ENCODE assay signal across 13 mouse cellular contexts in genomic region chr5:116538491-116538890, GRCm38 (mm10). TPM values are rescaled to one million over a fixed set of nuclear protein-coding genes. Genes with fewer than 3 reads are reported as not detected.
DNase-seq lines count a peak whose midpoint lies in the region; ATAC-seq and TF ChIP-seq lines count a peak whose summit lies in the region.
"Had no signal": no experiment of that assay in that cellular context is flagged by ENCODE, and none has a peak within 500 bp of the region (broad histone marks: within the 10 kb centered on the region; RNA-seq: fewer than 3 reads in every experiment).

No protein-coding gene starts in this region.

- no peak overlapping the region for H3K9ac ChIP-seq in intestine, postnatal 0 days (ENCODE audit: low read depth, low read length)
- no peak overlapping the region for H3K9ac ChIP-seq in intestine, embryonic 16.5 days (ENCODE audit: low read depth, low read length)
- no peak overlapping the region for H3K9ac ChIP-seq in midbrain, embryonic 13.5 days (replicated peaks)
- no peak overlapping the region for H3K9ac ChIP-seq in midbrain, embryonic 15.5 days
- H3K9ac ChIP-seq in stomach, postnatal 0 days (ENCODE audit: low read length), result no peak overlapping the region
- H3K9ac ChIP-seq: embryonic facial prominence, embryonic 12.5 days; heart, embryonic 13.5 days; midbrain, embryonic 12.5 days had no signal

- peak; percentile 45 for TF ChIP-seq CTCF in intestine, postnatal 0 days (IDR thresholded peaks at IDR 0.05; ENCODE audit: low read depth)
- peak; percentile 37; the same call in 1 of the 2 replicates for TF ChIP-seq CTCF in stomach, postnatal 0 days (IDR thresholded peaks at IDR 0.05; ENCODE audit: low read depth)

- no peak overlapping the region for H3K4me2 ChIP-seq in intestine, postnatal 0 days (replicated peaks; ENCODE audit: low read depth)
- no peak overlapping the region for H3K4me2 ChIP-seq in intestine, embryonic 16.5 days (ENCODE audit: low read depth, low read length)
- no peak overlapping the region for H3K4me2 ChIP-seq in midbrain, embryonic 13.5 days (replicated peaks)
- H3K4me2 ChIP-seq in midbrain, embryonic 15.5 days, result no peak overlapping the region
- no peak overlapping the region for H3K4me2 ChIP-seq in stomach, postnatal 0 days (replicated peaks; ENCODE audit: low read depth)
- H3K4me2 ChIP-seq: embryonic facial prominence, embryonic 12.5 days; heart, embryonic 13.5 days; midbrain, embryonic 12.5 days had no signal

- peak; percentile 25 for DNase-seq in adrenal gland, postnatal 10 days
- no peak for DNase-seq in adrenal gland, postnatal 4 days (ENCODE audit: low spot score in 2 of 2)
- DNase-seq in stomach, postnatal 0 days (ENCODE audit: low spot score), result no peak
- no peak for DNase-seq in layer of hippocampus, adult 18-20 months (ENCODE audit: low spot score in 2 of 2)
- DNase-seq: thymus, adult 2 months had no signal

- no peak for ATAC-seq in intestine, postnatal 0 days
- no peak for ATAC-seq in intestine, embryonic 16.5 days
- no peak for ATAC-seq in midbrain, embryonic 13.5 days
- no peak for ATAC-seq in midbrain, embryonic 15.5 days (replicated peaks)
- no peak for ATAC-seq in stomach, postnatal 0 days (ENCODE audit: low FRiP score, low TSS enrichment)
- ATAC-seq: inflammation-experienced regulatory T-cells, adult 6 months had no signal

- H3K4me1 ChIP-seq in intestine, postnatal 0 days (replicated peaks; ENCODE audit: control insufficient read depth, insufficient read depth, low read length), result no peaks in the 10 kb centered on the region
- no peaks in the 10 kb centered on the region for H3K4me1 ChIP-seq in intestine, embryonic 16.5 days (ENCODE audit: control insufficient read depth, insufficient read depth, low read length)
- peaks cover 24% of the 10 kb centered on the region for H3K4me1 ChIP-seq in midbrain, embryonic 13.5 days (replicated peaks)
- H3K4me1 ChIP-seq in midbrain, embryonic 15.5 days, result peaks cover 33% of the 10 kb centered on the region
- H3K4me1 ChIP-seq in stomach, postnatal 0 days (replicated peaks; ENCODE audit: control insufficient read depth, insufficient read depth), result no peaks in the 10 kb centered on the region
- H3K4me1 ChIP-seq: embryonic facial prominence, embryonic 12.5 days had no signal

- WGBS in intestine, postnatal 0 days, result 70% methylated on average over 3 of the region's 3 CpGs
- 69% methylated on average over 3 of the region's 3 CpGs for WGBS in intestine, embryonic 16.5 days
- WGBS in midbrain, embryonic 13.5 days, result 73% methylated on average over 3 of the region's 3 CpGs
- WGBS in midbrain, embryonic 15.5 days, result 63% methylated on average over 3 of the region's 3 CpGs
- WGBS in stomach, postnatal 0 days, result 68% methylated on average over 3 of the region's 3 CpGs

- no peak overlapping the region for H3K27ac ChIP-seq in intestine, postnatal 0 days (ENCODE audit: low read depth, low read length)
- no peak overlapping the region for H3K27ac ChIP-seq in intestine, embryonic 16.5 days (ENCODE audit: low read length)
- H3K27ac ChIP-seq in midbrain, embryonic 13.5 days, result 0 out of 2 replicates have a peak overlapping the region, but pooled peaks have one; percentile 81
- H3K27ac ChIP-seq in midbrain, embryonic 15.5 days, result no peak overlapping the region; the same call in 1 of the 2 replicates
- H3K27ac ChIP-seq in stomach, postnatal 0 days (replicated peaks), result no peak overlapping the region
- H3K27ac ChIP-seq: embryonic facial prominence, embryonic 12.5 days; heart, embryonic 13.5 days had no signal

- no peaks in the 10 kb centered on the region for H3K27me3 ChIP-seq in intestine, postnatal 0 days (replicated peaks; ENCODE audit: control insufficient read depth, insufficient read depth, low read length)
- H3K27me3 ChIP-seq in intestine, embryonic 16.5 days (replicated peaks; ENCODE audit: control insufficient read depth, insufficient read depth, low read length), result no peaks in the 10 kb centered on the region
- H3K27me3 ChIP-seq in midbrain, embryonic 13.5 days, result no peaks in the 10 kb centered on the region
- no peaks in the 10 kb centered on the region for H3K27me3 ChIP-seq in midbrain, embryonic 15.5 days (replicated peaks)
- no peaks in the 10 kb centered on the region for H3K27me3 ChIP-seq in stomach, postnatal 0 days (ENCODE audit: control insufficient read depth, insufficient read depth, low read length)
- H3K27me3 ChIP-seq: embryonic facial prominence, embryonic 12.5 days; heart, embryonic 13.5 days; midbrain, embryonic 12.5 days had no signal

- no peak for TF ChIP-seq EP300 in stomach, postnatal 0 days (optimal IDR thresholded peaks at IDR 0.05)

- no peak overlapping the region for H3K4me3 ChIP-seq in intestine, postnatal 0 days (ENCODE audit: low read depth, low read length)
- H3K4me3 ChIP-seq in intestine, embryonic 16.5 days (ENCODE audit: low read length), result no peak overlapping the region
- H3K4me3 ChIP-seq in midbrain, embryonic 13.5 days (replicated peaks), result no peak overlapping the region
- H3K4me3 ChIP-seq in midbrain, embryonic 15.5 days, result no peak overlapping the region
- H3K4me3 ChIP-seq in stomach, postnatal 0 days (ENCODE audit: low read depth, low read length), result no peak overlapping the region
- H3K4me3 ChIP-seq: embryonic facial prominence, embryonic 12.5 days; heart, embryonic 13.5 days; midbrain, embryonic 12.5 days had no signal

- H3K9me3 ChIP-seq in intestine, postnatal 0 days (ENCODE audit: control insufficient read depth), result no peaks in the 10 kb centered on the region
- no peaks in the 10 kb centered on the region for H3K9me3 ChIP-seq in intestine, embryonic 16.5 days (ENCODE audit: control insufficient read depth, low read length)
- 0 out of 2 replicates have a peak, but pooled peaks cover 2% of the 10 kb centered on the region for H3K9me3 ChIP-seq in midbrain, embryonic 13.5 days
- H3K9me3 ChIP-seq in midbrain, embryonic 15.5 days, result no peaks in the 10 kb centered on the region
- H3K9me3 ChIP-seq in stomach, postnatal 0 days (ENCODE audit: control insufficient read depth, low read length), result no peaks in the 10 kb centered on the region
- H3K9me3 ChIP-seq: embryonic facial prominence, embryonic 12.5 days; heart, embryonic 13.5 days had no signal

- no peaks in the 10 kb centered on the region for H3K36me3 ChIP-seq in intestine, postnatal 0 days (ENCODE audit: control insufficient read depth, insufficient read depth)
- no peaks in the 10 kb centered on the region for H3K36me3 ChIP-seq in intestine, embryonic 16.5 days (ENCODE audit: control insufficient read depth, insufficient read depth, low read length)
- peaks cover 17% of the 10 kb centered on the region for H3K36me3 ChIP-seq in midbrain, embryonic 13.5 days
- no peaks in the 10 kb centered on the region for H3K36me3 ChIP-seq in midbrain, embryonic 15.5 days (replicated peaks)
- no peaks in the 10 kb centered on the region for H3K36me3 ChIP-seq in stomach, postnatal 0 days (ENCODE audit: control insufficient read depth, insufficient read depth, low read length)
- H3K36me3 ChIP-seq: embryonic facial prominence, embryonic 12.5 days; heart, embryonic 13.5 days had no signal

RNA-seq across cellular contexts. Expression of gene Srrm4, which starts 53.1 kb away (rescaled TPM):
- 1 to 10 TPM; 2.8 to 2.9 TPM for total RNA-seq in adrenal gland, postnatal 10 days (2021)
- 1 to 10 TPM; 4.9 to 5.2 TPM for total RNA-seq in adrenal gland, postnatal 4 days (2021)
- polyA plus RNA-seq in intestine, postnatal 0 days (2015; fragmentation: Nextera tagmentation; extraction: Ambion mirVana), result 0.52 and 0.77 TPM in 2 replicates
- 1.4 and 1.5 TPM in 2 replicates for polyA plus RNA-seq in intestine, embryonic 16.5 days (2015; fragmentation: Nextera tagmentation; extraction: Ambion mirVana)
- 21.7 and 22.5 TPM in 2 replicates for polyA plus RNA-seq in midbrain, embryonic 13.5 days (2015; fragmentation: Nextera tagmentation; extraction: Ambion mirVana)
- 19.3 and 20.0 TPM in 2 replicates for polyA plus RNA-seq in midbrain, embryonic 15.5 days (2015; fragmentation: Nextera tagmentation; extraction: Ambion mirVana)
- polyA plus RNA-seq in stomach, postnatal 0 days (2015; fragmentation: Nextera tagmentation; extraction: Ambion mirVana), result 0.45 and 0.48 TPM in 2 replicates
- 10 to 100 TPM; 23.8 to 27.2 TPM for total RNA-seq in layer of hippocampus, adult 18-20 months (2021)
- polyA plus RNA-seq: inflammation-experienced regulatory T-cells, adult 6 months had no signal
